Mouse (Mus musculus) embryonic fibroblast, embryonic 13.5 days (primary cell): ENCODE data around the gene Dner.

Experiments used
- CTCF ChIP-seq: IDR thresholded peaks from 2 replicates; pipeline ENCODE4 v1.5.1; 2011; ENCODE audit warnings: mild to moderate bottlenecking, control low read depth, low read length, moderate library complexity, borderline replicate concordance; ENCODE audit not compliant: insufficient read depth
- POLR2A ChIP-seq: IDR thresholded peaks from 2 replicates; pipeline ENCODE4 v1.6.1; 2011; ENCODE audit warnings: low read depth, mild to moderate bottlenecking, control low read depth, low read length, moderate library complexity

GRCm38 (mm10) chr1:84417276-84417675, 278.7 kb downstream of the Dner start:
- no peak for TF ChIP-seq CTCF
- TF ChIP-seq POLR2A, result no peak
